Mouse (Mus musculus): ENCODE results near the gene Cpxm2. TPM values are rescaled to one million over a fixed set of nuclear protein-coding genes. Genes with fewer than 3 reads are reported as not detected.

Cpxm2 gene
- polyA plus RNA-seq, 1 experiment from 2014 or later = 0.61 TPM

DNA sequence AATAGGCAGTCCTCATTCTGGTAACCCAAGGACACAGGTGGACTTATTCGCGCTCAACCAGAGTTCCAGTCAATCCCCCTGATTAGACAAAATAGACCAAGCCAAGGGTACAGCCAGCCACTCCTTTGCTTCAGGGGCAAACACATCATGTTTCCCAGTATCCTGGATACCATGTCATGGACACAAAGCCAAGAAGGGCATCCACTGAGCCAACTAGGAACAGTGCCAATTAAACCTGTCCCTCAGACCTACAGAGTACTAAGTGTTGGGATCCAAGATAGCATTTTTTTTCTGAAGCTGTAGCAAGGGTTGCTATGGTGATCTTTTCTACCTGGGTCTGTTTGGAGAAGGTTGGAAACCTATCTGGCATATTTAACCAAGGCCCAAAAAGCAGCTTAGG is 39.1 kb upstream of the Cpxm2 start:
- no peak for ATAC-seq
- no peak overlapping the region for H3K9ac ChIP-seq (replicated peaks; ENCODE audit: low read depth)
- no peak overlapping the region for H3K4me2 ChIP-seq (replicated peaks; ENCODE audit: low read depth, low read length)
- DNase-seq (ENCODE audit: low spot score) = no peak
- 94% methylated on average over 2 of the region's 2 CpGs for WGBS
- H3K4me3 ChIP-seq (ENCODE audit: low read depth, low read length) = no peak overlapping the region
- no peaks in the 10 kb centered on the region for H3K4me1 ChIP-seq (ENCODE audit: insufficient read depth, low read depth, low read length)
- no peaks in the 10 kb centered on the region for H3K9me3 ChIP-seq (ENCODE audit: low read length)
- H3K27ac ChIP-seq (ENCODE audit: low read length) = no peak overlapping the region
- TF ChIP-seq CTCF (IDR thresholded peaks at IDR 0.05) (no peak), EP300 (IDR thresholded peaks at IDR 0.05) (no peak)
- no peaks in the 10 kb centered on the region for H3K36me3 ChIP-seq (ENCODE audit: insufficient read depth, low read length)
- H3K27me3 ChIP-seq (replicated peaks; ENCODE audit: insufficient read depth, low read length) = no peaks in the 10 kb centered on the region

DNA sequence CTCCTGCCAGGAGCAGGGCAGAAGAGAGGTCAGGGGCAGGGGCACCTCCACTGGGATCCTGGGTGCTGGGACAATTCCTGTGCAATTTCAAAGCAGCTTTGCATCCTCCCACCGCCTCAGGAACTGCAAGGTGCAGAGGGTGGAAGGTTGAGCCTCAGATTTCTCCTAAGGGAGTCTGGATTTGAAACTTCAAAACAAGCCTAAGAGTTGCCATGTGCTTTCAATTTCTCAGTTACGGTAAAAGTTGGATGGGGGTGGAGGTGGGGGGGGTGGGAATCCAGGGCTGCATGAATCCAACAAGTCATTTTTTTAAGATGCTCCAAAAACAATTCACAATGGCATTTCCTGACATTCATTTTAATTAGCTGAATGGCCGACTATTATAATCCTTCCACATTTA is 32.9 kb upstream of the Cpxm2 start:
- WGBS = 53% methylated on average over 3 of the region's 3 CpGs
- TF ChIP-seq CTCF (IDR thresholded peaks at IDR 0.05) = no peak
- TF ChIP-seq EP300 (IDR thresholded peaks at IDR 0.05) = no peak
- Histone ChIP-seq H3K9ac (replicated peaks; ENCODE audit: low read depth) (no peak overlapping the region), H3K4me2 (replicated peaks; ENCODE audit: low read depth, low read length) (no peak overlapping the region), H3K36me3 (ENCODE audit: insufficient read depth, low read length) (no peaks in the 10 kb centered on the region), H3K4me1 (ENCODE audit: insufficient read depth, low read depth, low read length) (no peaks in the 10 kb centered on the region), H3K27ac (ENCODE audit: low read length) (no peak overlapping the region), H3K27me3 (replicated peaks; ENCODE audit: insufficient read depth, low read length) (no peaks in the 10 kb centered on the region), H3K9me3 (ENCODE audit: low read length) (no peaks in the 10 kb centered on the region), H3K4me3 (ENCODE audit: low read depth, low read length) (no peak overlapping the region)
- no peak for ATAC-seq
- DNase-seq (ENCODE audit: low spot score) = no peak

DNA sequence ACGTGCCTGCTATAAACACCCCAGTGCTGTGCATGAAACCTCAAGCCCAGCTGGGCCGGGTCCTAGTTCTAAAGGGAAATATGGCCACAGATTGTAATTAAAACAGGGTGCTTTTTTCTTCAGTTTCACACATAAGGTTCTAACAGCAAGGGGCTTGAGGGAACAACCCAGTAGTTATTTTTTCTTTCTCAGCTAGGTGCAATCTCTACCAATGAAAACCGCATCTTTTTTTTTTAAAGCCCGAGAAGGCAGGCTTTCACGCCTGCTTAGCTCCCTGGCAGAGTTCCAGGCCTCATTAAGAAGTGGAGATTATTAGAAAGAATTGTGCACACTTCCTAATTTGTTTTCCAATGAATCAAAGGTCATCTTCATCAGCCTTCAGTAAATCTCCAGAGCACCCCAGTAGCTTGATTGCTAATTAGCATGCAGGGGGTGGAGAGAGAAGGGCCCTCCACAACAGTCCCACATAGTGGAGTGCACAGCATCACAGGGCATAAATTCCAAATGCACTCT is 29.4 kb upstream of the Cpxm2 start:
- 67% methylated on average over 5 of the region's 5 CpGs for WGBS
- Histone ChIP-seq H3K27ac (ENCODE audit: low read length) (no peak overlapping the region), H3K4me3 (ENCODE audit: low read depth, low read length) (no peak overlapping the region), H3K4me1 (ENCODE audit: insufficient read depth, low read depth, low read length) (no peaks in the 10 kb centered on the region), H3K36me3 (ENCODE audit: insufficient read depth, low read length) (no peaks in the 10 kb centered on the region), H3K9ac (replicated peaks; ENCODE audit: low read depth) (no peak overlapping the region), H3K4me2 (replicated peaks; ENCODE audit: low read depth, low read length) (no peak overlapping the region), H3K27me3 (replicated peaks; ENCODE audit: insufficient read depth, low read length) (no peaks in the 10 kb centered on the region), H3K9me3 (ENCODE audit: low read length) (no peaks in the 10 kb centered on the region)
- TF ChIP-seq EP300 (IDR thresholded peaks at IDR 0.05) = no peak
- no peak for TF ChIP-seq CTCF (IDR thresholded peaks at IDR 0.05)
- ATAC-seq (no peak), DNase-seq (ENCODE audit: low spot score) (no peak)

DNA sequence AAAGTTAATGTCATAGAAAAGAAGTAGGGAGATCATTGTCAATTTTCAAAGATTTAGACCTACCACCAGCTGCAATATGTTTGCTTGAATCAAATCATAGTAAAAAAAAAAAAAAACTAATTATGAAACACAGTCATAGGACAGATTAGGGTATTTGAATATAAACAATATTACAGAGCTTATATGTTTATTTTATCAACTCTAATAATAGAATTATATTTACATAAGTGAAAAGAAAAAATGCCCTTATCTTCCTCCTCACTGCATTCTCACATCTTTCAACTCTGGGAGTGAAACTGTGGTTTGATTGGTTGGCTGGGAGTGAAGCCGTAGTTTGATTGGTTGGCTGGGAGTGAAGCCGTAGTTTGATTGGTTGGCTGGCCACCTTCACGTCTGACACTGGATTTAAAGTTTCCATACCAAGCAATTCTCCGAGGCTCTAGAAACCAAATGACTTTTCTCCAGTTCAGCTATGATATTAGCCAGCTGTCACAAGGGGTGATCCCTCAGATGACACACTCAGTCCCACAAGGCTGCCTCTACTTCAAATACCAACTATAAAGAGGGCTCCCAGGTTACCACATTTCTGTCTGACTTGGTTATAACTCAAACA is 27.2 kb upstream of the Cpxm2 start:
- H3K27me3 ChIP-seq (replicated peaks; ENCODE audit: insufficient read depth, low read length) = no peaks in the 10 kb centered on the region
- H3K36me3 ChIP-seq (ENCODE audit: insufficient read depth, low read length) = no peaks in the 10 kb centered on the region
- no peak for DNase-seq (ENCODE audit: low spot score)
- 59% methylated on average over 4 of the region's 4 CpGs for WGBS
- ATAC-seq = no peak
- no peaks in the 10 kb centered on the region for H3K4me1 ChIP-seq (ENCODE audit: insufficient read depth, low read depth, low read length)
- no peak overlapping the region for H3K27ac ChIP-seq (ENCODE audit: low read length)
- no peak overlapping the region for H3K4me3 ChIP-seq (ENCODE audit: low read depth, low read length)
- TF ChIP-seq CTCF (IDR thresholded peaks at IDR 0.05) = no peak
- TF ChIP-seq EP300 (IDR thresholded peaks at IDR 0.05) = no peak
- H3K9me3 ChIP-seq (ENCODE audit: low read length) = no peaks in the 10 kb centered on the region
- H3K4me2 ChIP-seq (replicated peaks; ENCODE audit: low read depth, low read length) = no peak overlapping the region
- no peak overlapping the region for H3K9ac ChIP-seq (replicated peaks; ENCODE audit: low read depth)

DNA sequence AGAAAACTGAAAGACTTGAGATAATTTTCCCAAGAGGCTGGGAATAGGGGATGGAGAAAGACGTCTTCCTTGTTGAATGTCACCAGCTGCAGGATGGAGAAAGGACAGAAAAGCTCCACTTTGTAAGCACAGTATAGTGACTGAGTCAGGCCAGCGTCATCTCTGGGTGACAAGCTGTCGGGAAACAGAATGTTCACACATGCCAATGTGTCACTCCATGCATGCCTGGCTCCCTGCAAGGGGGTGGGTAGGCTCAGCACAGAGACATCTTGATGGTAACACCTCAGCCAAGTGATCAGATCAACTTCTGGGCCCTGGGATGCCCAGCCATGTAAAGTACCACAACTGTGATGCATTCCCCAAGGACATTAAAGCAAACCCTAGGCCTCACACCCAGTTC is 26.5 kb upstream of the Cpxm2 start:
- Histone ChIP-seq H3K4me2 (replicated peaks; ENCODE audit: low read depth, low read length) (no peak overlapping the region), H3K27ac (ENCODE audit: low read length) (no peak overlapping the region), H3K9me3 (ENCODE audit: low read length) (no peaks in the 10 kb centered on the region), H3K9ac (replicated peaks; ENCODE audit: low read depth) (no peak overlapping the region), H3K4me3 (ENCODE audit: low read depth, low read length) (no peak overlapping the region), H3K27me3 (replicated peaks; ENCODE audit: insufficient read depth, low read length) (no peaks in the 10 kb centered on the region), H3K36me3 (ENCODE audit: insufficient read depth, low read length) (no peaks in the 10 kb centered on the region), H3K4me1 (ENCODE audit: insufficient read depth, low read depth, low read length) (no peaks in the 10 kb centered on the region)
- TF ChIP-seq EP300 (IDR thresholded peaks at IDR 0.05) (no peak), CTCF (IDR thresholded peaks at IDR 0.05) (no peak)
- ATAC-seq = no peak
- 54% methylated on average over 3 of the region's 3 CpGs for WGBS
- no peak for DNase-seq (ENCODE audit: low spot score)

DNA sequence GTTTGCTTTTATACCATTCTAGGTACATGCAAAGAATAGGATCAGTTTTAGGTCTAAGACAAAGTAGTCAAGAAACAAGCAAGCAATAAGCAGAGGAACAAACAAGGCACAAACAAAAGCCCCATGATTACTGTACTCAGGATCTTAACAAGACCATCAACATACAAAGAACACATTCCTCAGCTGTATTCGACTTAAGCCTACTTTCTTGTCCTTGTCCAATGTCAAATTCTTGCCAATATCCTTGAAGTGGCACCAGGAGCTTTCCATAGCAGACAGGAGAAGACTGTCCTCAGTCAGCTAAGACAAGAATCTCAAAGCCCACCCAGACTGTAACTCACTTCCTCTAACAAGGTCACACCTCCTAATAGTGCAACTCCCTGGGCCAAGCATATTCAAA is 24.5 kb upstream of the Cpxm2 start:
- Histone ChIP-seq H3K9ac (replicated peaks; ENCODE audit: low read depth) (no peak overlapping the region), H3K27me3 (replicated peaks; ENCODE audit: insufficient read depth, low read length) (no peaks in the 10 kb centered on the region), H3K4me1 (ENCODE audit: insufficient read depth, low read depth, low read length) (no peaks in the 10 kb centered on the region), H3K4me2 (replicated peaks; ENCODE audit: low read depth, low read length) (no peak overlapping the region), H3K4me3 (ENCODE audit: low read depth, low read length) (no peak overlapping the region), H3K27ac (ENCODE audit: low read length) (no peak overlapping the region), H3K9me3 (ENCODE audit: low read length) (no peaks in the 10 kb centered on the region), H3K36me3 (ENCODE audit: insufficient read depth, low read length) (no peaks in the 10 kb centered on the region)
- WGBS = 25% methylated on average over 1 of the region's 1 CpGs
- ATAC-seq = no peak
- TF ChIP-seq CTCF (IDR thresholded peaks at IDR 0.05) = no peak
- TF ChIP-seq EP300 (IDR thresholded peaks at IDR 0.05) = no peak
- no peak for DNase-seq (ENCODE audit: low spot score)

DNA sequence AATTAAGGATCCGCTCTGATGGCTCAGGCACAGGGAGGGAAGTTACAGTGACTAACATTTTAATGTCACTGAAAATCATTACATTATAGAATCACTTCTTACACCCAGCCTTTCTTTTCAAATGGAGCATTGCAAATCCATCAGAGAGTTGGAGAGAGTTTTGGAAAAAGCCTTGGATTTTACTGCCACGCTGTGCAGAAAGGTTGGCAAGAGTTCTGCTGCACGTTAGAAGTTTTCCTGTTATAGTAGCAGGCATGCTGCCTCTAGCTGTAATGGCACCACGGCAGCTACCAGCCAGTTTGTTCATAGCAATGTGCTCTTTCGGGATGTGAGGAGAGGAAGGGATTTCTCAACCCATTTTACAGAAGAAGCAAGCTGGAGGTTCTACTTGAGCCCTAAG is 20.2 kb upstream of the Cpxm2 start:
- no peak for DNase-seq (ENCODE audit: low spot score)
- ATAC-seq = no peak
- Histone ChIP-seq H3K4me2 (replicated peaks; ENCODE audit: low read depth, low read length) (no peak overlapping the region), H3K4me3 (ENCODE audit: low read depth, low read length) (no peak overlapping the region), H3K9ac (replicated peaks; ENCODE audit: low read depth) (no peak overlapping the region), H3K4me1 (ENCODE audit: insufficient read depth, low read depth, low read length) (no peaks in the 10 kb centered on the region), H3K36me3 (ENCODE audit: insufficient read depth, low read length) (no peaks in the 10 kb centered on the region), H3K27ac (ENCODE audit: low read length) (no peak overlapping the region), H3K27me3 (replicated peaks; ENCODE audit: insufficient read depth, low read length) (no peaks in the 10 kb centered on the region), H3K9me3 (ENCODE audit: low read length) (no peaks in the 10 kb centered on the region)
- no peak for TF ChIP-seq EP300 (IDR thresholded peaks at IDR 0.05)
- TF ChIP-seq CTCF (IDR thresholded peaks at IDR 0.05) = no peak
- 85% methylated on average over 5 of the region's 5 CpGs for WGBS

All from lung, postnatal 0 days (tissue).